Mouse (Mus musculus): ENCODE measurements around the gene Tead2. TPM values are rescaled to one million over a fixed set of nuclear protein-coding genes. Genes with fewer than 3 reads are reported as not detected.
A peak's percentile ranks its signal among the peaks of the same experiment; 100 is the strongest.
"Not testable (repeated sequence)": the region's sequence is repeated elsewhere in the genome, so short reads cannot be mapped to it uniquely, and the experiment has no call there.

Gene Tead2
- polyA plus RNA-seq (2012; rRNA removed): 37.6 and 44.1 TPM in 2 replicates

DNA sequence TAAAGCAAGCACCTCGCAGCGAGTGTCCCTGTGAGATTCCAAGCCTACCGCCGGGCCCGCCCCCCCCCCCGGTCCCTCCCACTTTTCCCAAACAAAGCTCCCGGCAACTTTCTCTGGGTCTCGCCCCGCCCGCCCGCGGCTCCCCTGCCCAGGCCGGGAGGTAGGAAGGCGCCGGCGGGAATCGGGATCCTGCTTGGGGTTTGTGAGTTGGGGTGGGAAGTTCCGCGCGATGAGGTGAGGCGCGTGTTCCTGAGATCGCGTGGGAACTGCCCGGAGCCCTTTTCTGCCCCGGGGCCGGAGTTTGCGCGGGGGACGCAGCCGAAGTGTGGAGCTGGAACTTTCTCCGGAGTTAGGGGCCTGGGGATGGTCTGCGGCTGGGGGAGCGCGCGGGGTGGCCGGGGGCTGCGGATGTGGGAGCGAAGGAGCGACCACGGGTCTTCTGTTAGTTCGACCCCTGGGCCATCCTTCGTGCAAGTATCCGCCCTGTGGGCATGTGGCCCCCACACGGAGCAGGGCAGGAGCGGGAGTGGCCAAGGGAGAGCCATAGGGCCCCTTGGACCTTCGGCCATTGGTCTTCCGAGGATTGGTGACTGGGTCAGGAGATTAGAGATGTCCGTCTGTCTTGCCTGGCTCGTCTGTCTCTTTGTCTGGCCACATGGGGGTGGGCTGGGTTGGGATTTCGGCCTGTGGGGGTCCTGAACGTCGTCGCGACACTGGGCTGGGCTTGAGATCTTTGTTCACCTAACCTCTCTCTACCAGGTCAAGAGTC lies at the start of gene Tead2:
Gene Tead2, plus strand, starts transcription at position 81 of the 769 bp plus-strand sequence.
- Histone ChIP-seq H3K4me1 (ENCODE audit: control insufficient read depth, insufficient read depth, low read length) (peaks cover 6% of the 10 kb centered on the region; the same call in 1 of the 2 replicates), H3K4me3 (replicated peaks; ENCODE audit: extremely low read depth, low read depth, low read length) (peak within 1 kb of the TSS; percentile 83)
- whole genome bisulfite sequencing: 2% methylated on average over 52 of the region's 55 CpGs
- peak; percentile 33 for DNase-seq
- TF ChIP-seq CTCF (IDR thresholded peaks at IDR 0.05; ENCODE audit: insufficient read depth, low read length): no peak
- TF ChIP-seq POLR2A (IDR thresholded peaks at IDR 0.05; ENCODE audit: borderline replicate concordance, extremely low read depth, low read depth, low read length): peak; percentile 23; the same call in 1 of the 2 replicates

DNA sequence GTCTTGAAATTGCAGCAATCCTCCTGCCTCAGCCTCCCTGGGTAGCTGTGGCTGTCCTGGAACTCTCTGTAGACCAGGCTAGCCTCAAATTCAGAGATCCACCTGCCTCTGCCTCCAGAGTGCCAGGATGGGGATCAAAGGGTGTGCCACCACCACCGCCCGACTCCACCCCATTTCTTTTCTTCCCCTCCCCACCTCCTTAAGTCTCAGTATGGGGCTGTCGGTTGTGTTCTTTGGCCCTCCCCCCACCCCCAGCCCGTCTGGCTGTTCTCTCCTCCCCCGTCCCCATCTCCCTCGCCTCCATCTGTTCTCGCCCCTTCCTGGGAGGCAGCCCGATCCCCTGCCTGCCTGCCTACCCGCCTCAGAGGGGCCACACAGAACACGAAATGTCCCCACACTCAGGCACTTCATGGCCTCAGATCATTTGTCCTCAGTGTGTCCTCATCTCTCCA lies 48.6 kb upstream of the Tead2 start:
- no peak for TF ChIP-seq POLR2A (IDR thresholded peaks at IDR 0.05; ENCODE audit: borderline replicate concordance, extremely low read depth, low read depth, low read length)
- TF ChIP-seq CTCF (IDR thresholded peaks at IDR 0.05; ENCODE audit: insufficient read depth, low read length): no peak
- 23% methylated on average over 10 of the region's 10 CpGs for WGBS
- no peak overlapping the region for H3K4me3 ChIP-seq (replicated peaks; ENCODE audit: extremely low read depth, low read depth, low read length)
- 0 out of 2 replicates have a peak, but pooled peaks cover 2% of the 10 kb centered on the region for H3K4me1 ChIP-seq (ENCODE audit: control insufficient read depth, insufficient read depth, low read length)
- DNase-seq: no peak

DNA sequence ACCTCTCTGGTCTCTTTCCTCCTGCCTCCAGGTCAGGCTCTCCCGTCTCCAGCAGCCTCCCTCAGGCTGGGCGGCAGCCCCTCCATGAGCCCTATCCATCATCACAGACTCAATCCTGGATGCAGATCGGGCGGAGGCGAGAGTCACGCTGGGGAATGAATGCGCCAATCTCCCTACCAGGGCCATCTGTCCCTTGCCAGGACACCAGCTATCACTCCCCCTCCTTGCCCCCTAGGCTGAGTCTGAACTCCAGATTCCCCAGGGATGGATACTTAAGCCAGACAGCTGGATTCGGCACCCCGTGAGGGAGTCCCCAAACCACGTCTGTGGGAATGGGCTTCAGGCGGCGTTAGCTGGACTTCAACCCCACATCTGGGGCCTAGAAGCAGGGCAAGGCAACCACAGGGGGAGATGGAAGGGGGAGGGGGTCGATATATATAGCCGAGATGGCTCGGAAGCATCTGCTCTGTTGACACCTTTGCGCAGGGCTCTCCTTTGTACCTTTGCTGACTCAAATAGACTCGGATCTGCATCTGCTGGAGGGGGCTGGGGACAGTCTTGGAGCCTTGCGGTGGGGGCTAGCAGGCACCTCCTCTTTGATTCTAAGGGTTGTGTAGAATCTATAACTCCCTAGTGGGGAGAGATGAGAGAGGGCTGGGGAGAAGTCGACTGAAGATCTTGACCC lies 47.6 kb upstream of the Tead2 start:
- DNase-seq: no peak
- TF ChIP-seq CTCF (IDR thresholded peaks at IDR 0.05; ENCODE audit: insufficient read depth, low read length) (no peak), POLR2A (IDR thresholded peaks at IDR 0.05; ENCODE audit: borderline replicate concordance, extremely low read depth, low read depth, low read length) (no peak)
- 8% methylated on average over 19 of the region's 19 CpGs for WGBS
- Histone ChIP-seq H3K4me1 (ENCODE audit: control insufficient read depth, insufficient read depth, low read length) (0 out of 2 replicates have a peak, but pooled peaks cover 2% of the 10 kb centered on the region), H3K4me3 (replicated peaks; ENCODE audit: extremely low read depth, low read depth, low read length) (no peak overlapping the region)

DNA sequence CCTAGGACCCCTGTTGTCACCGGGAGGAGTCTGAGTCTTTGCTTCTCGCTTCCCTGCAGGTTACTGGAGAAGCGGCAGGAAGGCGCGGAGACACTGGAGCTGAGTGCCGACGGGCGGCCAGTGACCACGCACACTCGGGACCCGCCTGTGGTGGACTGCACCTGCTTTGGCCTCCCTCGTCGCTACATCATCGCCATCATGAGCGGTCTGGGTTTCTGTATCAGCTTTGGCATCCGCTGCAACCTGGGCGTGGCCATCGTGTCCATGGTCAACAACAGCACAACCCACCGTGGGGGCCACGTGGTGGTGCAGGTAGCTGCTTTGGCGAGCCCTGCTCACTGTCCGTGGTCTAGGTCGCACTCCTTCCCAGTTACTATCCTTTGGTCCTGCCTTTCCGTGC lies 46.9 kb upstream of the Tead2 start:
- H3K4me3 ChIP-seq (replicated peaks; ENCODE audit: extremely low read depth, low read depth, low read length): no peak overlapping the region
- 0 out of 2 replicates have a peak, but pooled peaks cover 2% of the 10 kb centered on the region for H3K4me1 ChIP-seq (ENCODE audit: control insufficient read depth, insufficient read depth, low read length)
- DNase-seq: no peak
- TF ChIP-seq CTCF (IDR thresholded peaks at IDR 0.05; ENCODE audit: insufficient read depth, low read length) (no peak), POLR2A (IDR thresholded peaks at IDR 0.05; ENCODE audit: borderline replicate concordance, extremely low read depth, low read depth, low read length) (no peak)
- 6% methylated on average over 24 of the region's 24 CpGs for WGBS

DNA sequence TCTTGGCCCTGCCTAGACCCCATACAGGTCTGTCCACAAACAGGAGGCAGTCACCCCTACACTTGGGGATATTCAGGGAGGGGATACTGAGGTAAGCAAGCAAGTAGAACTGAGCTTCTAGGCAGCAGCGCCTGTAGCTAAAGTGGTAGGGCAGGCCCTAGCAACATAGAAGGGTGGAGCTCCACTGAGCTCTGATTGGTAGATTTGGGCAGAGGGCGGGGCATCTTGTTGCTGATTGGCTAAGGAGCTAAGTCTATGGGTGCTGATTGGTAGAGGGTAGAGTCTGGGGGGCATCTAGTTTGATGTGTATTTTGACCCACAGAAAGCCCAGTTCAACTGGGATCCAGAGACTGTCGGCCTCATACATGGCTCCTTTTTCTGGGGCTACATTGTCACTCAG lies 46.1 kb upstream of the Tead2 start:
- Histone ChIP-seq H3K4me1 (ENCODE audit: control insufficient read depth, insufficient read depth, low read length) (0 out of 2 replicates have a peak, but pooled peaks cover 2% of the 10 kb centered on the region), H3K4me3 (replicated peaks; ENCODE audit: extremely low read depth, low read depth, low read length) (no peak overlapping the region)
- 84% methylated on average over 3 of the region's 3 CpGs for WGBS
- no peak for DNase-seq
- TF ChIP-seq CTCF (IDR thresholded peaks at IDR 0.05; ENCODE audit: insufficient read depth, low read length) (no peak), POLR2A (IDR thresholded peaks at IDR 0.05; ENCODE audit: borderline replicate concordance, extremely low read depth, low read depth, low read length) (no peak)

DNA sequence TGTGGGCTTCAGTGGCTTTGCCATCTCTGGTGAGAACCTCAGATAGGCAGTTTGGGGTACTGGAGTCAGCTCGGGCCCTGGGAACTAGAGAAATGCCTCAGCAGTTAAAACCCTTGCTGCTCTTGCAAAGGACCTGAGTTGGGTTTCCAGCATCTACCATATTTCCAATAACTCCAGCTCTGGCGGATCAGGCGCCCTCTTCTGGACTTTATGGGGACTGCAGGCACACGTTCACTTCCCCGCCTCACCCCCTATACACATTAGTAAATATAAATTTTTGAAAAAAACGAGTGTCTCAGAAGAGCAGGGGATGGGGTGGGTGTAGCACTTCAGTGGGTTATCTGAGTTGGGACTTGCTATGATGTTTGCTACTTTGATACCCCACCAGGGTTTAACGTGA lies 42.6 kb upstream of the Tead2 start:
- no peak for DNase-seq
- Histone ChIP-seq H3K4me3 (replicated peaks; ENCODE audit: extremely low read depth, low read depth, low read length) (no peak overlapping the region), H3K4me1 (ENCODE audit: control insufficient read depth, insufficient read depth, low read length) (0 out of 2 replicates have a peak, but pooled peaks cover 2% of the 10 kb centered on the region)
- TF ChIP-seq CTCF (IDR thresholded peaks at IDR 0.05; ENCODE audit: insufficient read depth, low read length) (peak; percentile 21; the same call in 1 of the 2 replicates), POLR2A (IDR thresholded peaks at IDR 0.05; ENCODE audit: borderline replicate concordance, extremely low read depth, low read depth, low read length) (no peak)
- 59% methylated on average over 7 of the region's 7 CpGs for WGBS

DNA sequence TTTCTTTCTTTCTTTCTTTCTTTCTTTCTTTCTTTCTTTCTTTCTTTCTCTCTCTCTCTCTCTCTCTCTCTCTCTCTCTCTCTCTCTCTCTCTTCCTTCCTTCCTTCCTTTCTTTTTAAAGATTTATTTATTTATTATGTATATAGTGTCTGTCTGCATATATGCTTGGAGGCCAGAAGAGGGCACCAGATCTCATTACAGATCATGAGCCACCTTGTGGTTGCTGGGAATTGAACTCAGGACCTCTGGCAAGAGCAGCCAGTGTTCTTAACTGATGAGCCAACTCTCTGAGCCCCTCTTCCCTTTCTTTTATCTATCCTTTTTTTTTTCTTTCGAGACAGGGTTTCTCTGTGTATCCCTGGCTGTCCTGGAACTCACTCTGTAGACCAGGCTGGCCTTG lies 41.8 kb upstream of the Tead2 start:
- DNase-seq; H3K4me1 ChIP-seq (ENCODE audit: control insufficient read depth, insufficient read depth, low read length); H3K4me3 ChIP-seq (replicated peaks; ENCODE audit: extremely low read depth, low read depth, low read length): not testable (repeated sequence)
- WGBS: 57% methylated on average over 1 of the region's 1 CpGs

DNA sequence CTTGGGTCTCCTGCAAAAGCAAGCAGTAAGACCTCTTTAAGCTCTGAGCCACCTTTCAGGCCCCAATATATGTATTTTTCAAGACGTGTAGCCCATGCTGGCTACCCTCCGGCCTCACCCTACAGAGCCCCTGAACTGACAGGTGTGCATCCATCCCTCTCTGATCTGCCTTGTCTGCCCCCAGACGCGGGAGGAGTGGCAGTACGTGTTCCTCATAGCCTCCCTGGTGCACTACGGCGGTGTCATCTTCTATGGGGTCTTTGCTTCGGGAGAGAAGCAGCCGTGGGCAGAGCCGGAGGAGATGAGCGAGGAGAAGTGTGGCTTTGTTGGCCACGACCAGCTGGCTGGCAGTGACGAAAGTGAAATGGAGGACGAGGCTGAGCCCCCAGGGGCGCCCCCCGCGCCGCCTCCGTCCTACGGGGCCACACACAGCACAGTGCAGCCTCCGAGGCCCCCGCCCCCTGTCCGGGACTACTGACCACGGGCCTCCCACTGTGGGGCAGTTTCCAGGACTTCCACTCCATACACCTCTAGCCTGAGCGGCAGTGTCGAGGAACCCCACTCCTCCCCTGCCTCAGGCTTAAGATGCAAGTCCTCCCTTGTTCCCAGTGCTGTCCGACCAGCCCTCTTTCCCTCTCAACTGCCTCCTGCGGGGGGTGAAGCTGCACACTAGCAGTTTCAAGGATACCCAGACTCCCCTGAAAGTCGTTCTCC lies 40.8 kb upstream of the Tead2 start:
- no peak for DNase-seq
- 7% methylated on average over 29 of the region's 29 CpGs for WGBS
- H3K4me3 ChIP-seq (replicated peaks; ENCODE audit: extremely low read depth, low read depth, low read length): no peak overlapping the region
- no peak for TF ChIP-seq CTCF (IDR thresholded peaks at IDR 0.05; ENCODE audit: insufficient read depth, low read length)
- no peak for TF ChIP-seq POLR2A (IDR thresholded peaks at IDR 0.05; ENCODE audit: borderline replicate concordance, extremely low read depth, low read depth, low read length)
- H3K4me1 ChIP-seq (ENCODE audit: control insufficient read depth, insufficient read depth, low read length): no peaks in the 10 kb centered on the region

DNA sequence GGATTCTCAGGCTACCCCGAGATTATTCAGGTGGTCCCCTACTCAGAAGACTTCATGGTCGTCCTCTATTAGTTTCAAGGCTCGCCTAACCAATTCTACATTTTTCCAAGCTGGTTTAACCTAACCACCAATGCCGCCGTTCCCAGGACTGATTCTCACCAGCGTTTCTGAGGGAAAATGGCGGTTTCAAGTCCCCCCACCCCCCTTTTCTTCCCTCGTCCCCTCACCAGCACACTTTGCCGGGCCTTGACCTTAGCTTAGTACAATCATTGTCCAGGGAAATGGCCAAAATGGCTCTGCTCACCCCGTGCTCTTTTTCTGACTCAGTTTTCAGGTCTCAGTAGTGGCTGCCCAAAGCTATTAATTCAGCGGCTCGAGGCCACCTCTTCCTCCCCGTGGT lies 40.2 kb upstream of the Tead2 start:
- TF ChIP-seq POLR2A (IDR thresholded peaks at IDR 0.05; ENCODE audit: borderline replicate concordance, extremely low read depth, low read depth, low read length) (no peak), CTCF (IDR thresholded peaks at IDR 0.05; ENCODE audit: insufficient read depth, low read length) (no peak)
- H3K4me3 ChIP-seq (replicated peaks; ENCODE audit: extremely low read depth, low read depth, low read length): no peak overlapping the region
- no peak for DNase-seq
- WGBS: 6% methylated on average over 13 of the region's 13 CpGs
- H3K4me1 ChIP-seq (ENCODE audit: control insufficient read depth, insufficient read depth, low read length): no peaks in the 10 kb centered on the region

Data from lung, adult 2 months (tissue).